Mouse (Mus musculus): ENCODE measurements around the gene Vps26b. TPM values are rescaled to one million over a fixed set of nuclear protein-coding genes. Genes with fewer than 3 reads are reported as not detected.

Gene Vps26b
- 24.5 TPM for polyA plus RNA-seq (2014; fragmentation: Illumina TruSeq; extraction: RNeasy Lipid Tissue Mini Kit (QIAGEN cat#74804); ENCODE audit: low replicate concordance)

DNA sequence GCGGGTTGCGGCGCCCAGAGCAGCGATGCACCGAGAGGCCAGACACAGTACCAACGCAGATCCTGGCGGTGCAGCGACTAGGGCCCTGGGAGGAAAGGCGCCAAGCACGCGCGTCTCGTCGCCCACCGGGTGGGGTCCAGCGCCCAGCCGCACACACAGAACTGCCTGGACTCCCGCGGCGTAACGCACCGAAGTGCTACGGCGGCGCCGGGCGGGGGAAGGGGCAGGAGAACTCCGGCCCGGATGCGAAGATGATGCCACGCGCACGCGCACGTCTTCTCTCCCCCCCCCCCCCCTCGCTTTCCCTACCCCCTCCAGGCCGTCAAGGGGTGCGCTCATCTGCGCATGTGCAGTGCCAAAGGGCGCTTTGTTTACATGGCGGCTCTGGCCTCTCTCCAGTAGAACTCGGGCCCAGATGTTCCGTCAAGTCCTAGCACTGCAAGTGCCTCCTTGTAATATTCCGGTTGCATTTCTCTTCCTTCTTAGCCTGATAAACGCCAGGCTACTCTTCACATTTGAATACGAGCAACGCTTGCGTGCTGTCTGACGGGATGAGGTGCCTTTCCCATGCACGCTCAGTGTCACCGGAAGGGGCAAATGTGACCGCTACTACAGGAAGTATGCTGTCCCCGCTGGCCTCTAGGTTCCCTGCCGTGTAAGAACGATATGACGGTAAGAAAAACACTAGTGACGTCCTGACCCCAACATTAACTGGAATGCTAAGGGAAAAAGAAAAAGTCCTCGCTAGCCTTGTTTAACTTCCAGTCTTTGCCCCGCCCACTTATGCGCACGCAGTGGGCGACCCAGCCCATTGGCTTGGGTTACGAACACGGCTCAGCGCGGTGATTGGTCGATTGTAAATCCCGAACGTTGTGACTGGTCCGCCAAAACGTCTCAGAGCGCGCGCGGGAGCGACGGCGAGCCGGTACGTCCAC lies at the start of gene Vps26b, which contains the start of gene Ncapd3:
Vps26b (minus strand) TSS at position 238 of the 935 bp plus-strand sequence.
Ncapd3 (plus strand) TSS at position 348 of the 935 bp plus-strand sequence.

DNA sequence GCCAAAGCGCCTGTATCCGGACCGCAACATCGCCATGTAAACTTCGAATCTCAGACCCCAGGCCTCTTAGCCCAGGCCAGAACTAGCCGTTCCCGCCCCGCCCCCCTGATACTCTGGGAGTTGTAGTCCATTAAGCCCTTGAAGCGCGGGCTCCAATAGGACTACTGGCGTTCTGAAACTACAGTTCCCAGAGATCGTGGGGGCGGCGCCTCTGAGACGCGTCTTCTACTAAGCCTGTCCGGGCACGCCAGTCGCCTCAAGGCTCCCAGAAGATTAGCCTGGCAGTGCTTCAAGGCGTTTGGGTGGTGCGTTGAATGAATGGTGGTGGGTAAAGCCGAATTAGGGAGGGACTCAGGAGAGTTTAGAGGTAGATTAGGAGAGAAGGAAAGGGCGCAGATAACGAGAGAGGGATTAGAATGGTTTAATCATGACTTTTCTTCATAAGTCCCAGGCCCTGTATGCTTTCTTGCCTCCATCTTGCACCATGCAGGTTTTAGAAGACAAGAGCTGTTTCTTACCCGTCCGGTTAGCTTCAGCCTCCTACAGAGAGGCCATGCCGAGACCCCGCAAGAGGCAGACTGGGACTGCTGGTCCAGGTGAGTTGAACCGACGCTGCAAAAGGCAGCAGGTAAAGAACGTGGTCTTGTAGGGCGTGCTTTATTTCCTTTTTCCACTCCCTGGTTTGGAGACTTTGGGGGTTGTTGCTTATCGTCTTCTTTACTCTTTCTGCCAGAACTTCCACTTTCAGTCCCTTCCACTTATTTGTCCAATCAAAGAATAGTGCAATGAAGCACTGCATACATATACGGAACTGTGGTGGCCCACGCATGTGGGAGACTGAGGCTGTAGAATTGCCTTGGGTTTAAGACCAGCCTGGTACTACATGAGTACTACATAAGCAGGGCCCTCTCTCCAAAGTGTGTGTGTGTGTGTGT lies 30.1 kb downstream of the Vps26b start, which contains the start of the genes Acad8 and Thyn1:
Acad8 (minus strand) TSS at position 106 of the 935 bp plus-strand sequence.
Thyn1 (plus strand) TSS at position 250 of the 935 bp plus-strand sequence.

Other genes starting within 250 kb of the Vps26b start
- gene Glb1l2, start 223.6 kb downstream of the Vps26b start, polyA plus RNA-seq (2014; fragmentation: Illumina TruSeq; extraction: RNeasy Lipid Tissue Mini Kit (QIAGEN cat#74804); ENCODE audit: low replicate concordance): 1.5 TPM
- not detected for gene Glb1l3, start 169.2 kb downstream of the Vps26b start, polyA plus RNA-seq (2014; fragmentation: Illumina TruSeq; extraction: RNeasy Lipid Tissue Mini Kit (QIAGEN cat#74804); ENCODE audit: low replicate concordance)
- gene Gm1110, start 107.0 kb downstream of the Vps26b start, polyA plus RNA-seq (2014; fragmentation: Illumina TruSeq; extraction: RNeasy Lipid Tissue Mini Kit (QIAGEN cat#74804); ENCODE audit: low replicate concordance): not detected
- 10.7 TPM for gene Acad8, start 30.5 kb downstream of the Vps26b start, polyA plus RNA-seq (2014; fragmentation: Illumina TruSeq; extraction: RNeasy Lipid Tissue Mini Kit (QIAGEN cat#74804); ENCODE audit: low replicate concordance)
- gene Thyn1, start 30.4 kb downstream of the Vps26b start, polyA plus RNA-seq (2014; fragmentation: Illumina TruSeq; extraction: RNeasy Lipid Tissue Mini Kit (QIAGEN cat#74804); ENCODE audit: low replicate concordance): 34.0 TPM
- 29.7 TPM for gene Ncapd3, start 110 bp upstream of the Vps26b start, polyA plus RNA-seq (2014; fragmentation: Illumina TruSeq; extraction: RNeasy Lipid Tissue Mini Kit (QIAGEN cat#74804); ENCODE audit: low replicate concordance)
- 6.5 TPM for gene Jam3, start 125.4 kb upstream of the Vps26b start, polyA plus RNA-seq (2014; fragmentation: Illumina TruSeq; extraction: RNeasy Lipid Tissue Mini Kit (QIAGEN cat#74804); ENCODE audit: low replicate concordance)

Measured in small intestine, adult 10 weeks (tissue).